Mouse (Mus musculus) lung, adult 2 months (tissue): Measurements from ENCODE around the gene Pkm.

Source experiments
- CTCF ChIP-seq: fragments of 200-500 bp; IDR thresholded peaks from 2 replicates; pipeline ENCODE4 v1.5.1; 2011; ENCODE audit warnings: mild to moderate bottlenecking, low read length, control low read depth; ENCODE audit not compliant: insufficient read depth
- POLR2A ChIP-seq: fragments of 200-500 bp; IDR thresholded peaks from 2 replicates; pipeline ENCODE4 v1.6.1; 2011; ENCODE audit warnings: low read depth, mild to moderate bottlenecking, control low read depth, low read length, borderline replicate concordance; ENCODE audit errors: extremely low read depth

GRCm38 (mm10) chr9:59616622-59617306 lies 39.4 kb upstream of the Pkm start, which contains the start of gene Parp6:
- TF ChIP-seq POLR2A (peak; percentile 94; the same call in 1 of the 2 replicates), CTCF (0 out of 2 replicates have a peak, but pooled peaks have one; percentile 9)
